Mouse (Mus musculus): ENCODE results near the gene Foxe3. TPM values are rescaled to one million over a fixed set of nuclear protein-coding genes. Genes with fewer than 3 reads are reported as not detected.
A peak's percentile ranks its signal among the peaks of the same experiment; 100 is the strongest.

Foxe3 gene
- total RNA-seq, 1 experiment = not detected

GRCm38 (mm10) chr4:114916056-114916455 lies 9.8 kb downstream of the Foxe3 start:
- Histone ChIP-seq H3K36me3 (ENCODE audit: control insufficient read depth, insufficient read depth, low read length, poor library complexity, severe bottlenecking) (no peaks in the 10 kb centered on the region), H3K27ac (ENCODE audit: insufficient read depth, low read depth, low read length, poor library complexity, severe bottlenecking) (no peak overlapping the region), H3K4me3 (ENCODE audit: insufficient read depth in 1 of 2, low read depth in 1 of 2, low read length in 2 of 2, poor library complexity in 1 of 2, severe bottlenecking in 1 of 2) (no peak overlapping the region), H3K4me1 (ENCODE audit: control insufficient read depth in 2 of 2, insufficient read depth in 2 of 2, low read length in 2 of 2, poor library complexity in 1 of 2) (peaks cover 0 to 2% of the 10 kb centered on the region in 2 experiments; a peak in 1 of 4 replicates), H3K9ac (ENCODE audit: insufficient read depth, low read depth, low read length, poor library complexity, severe bottlenecking) (no peak overlapping the region), H3K9me3 (ENCODE audit: control insufficient read depth, insufficient read depth, low read depth, low read length) (no peaks in the 10 kb centered on the region)
- no peak for DNase-seq (ENCODE audit: low read depth, low spot score)
- in situ Hi-C loops (cut with MboI; ENCODE audit: low sequenced_read_pairs in 2 of 2, unreplicated experiment in 2 of 2) = loop anchor here (10.0 to 25.0 kb wide), 4 partner anchors 251 to 1021 kb away; partner anchors contain the start of genes Dmbx1 (in 1 of the 2) and Trabd2b (in 1 of the 2)
- TF ChIP-seq HCFC1 (IDR thresholded peaks at IDR 0.05; ENCODE audit: borderline replicate concordance, insufficient read depth, low read length) = no peak

GRCm38 (mm10) chr4:114913594-114913962 lies 12.2 kb downstream of the Foxe3 start:
- no peak for DNase-seq (ENCODE audit: low read depth, low spot score)
- Histone ChIP-seq H3K9ac (ENCODE audit: insufficient read depth, low read depth, low read length, poor library complexity, severe bottlenecking) (no peak overlapping the region), H3K36me3 (ENCODE audit: control insufficient read depth, insufficient read depth, low read length, poor library complexity, severe bottlenecking) (no peaks in the 10 kb centered on the region), H3K9me3 (ENCODE audit: control insufficient read depth, insufficient read depth, low read depth, low read length) (no peaks in the 10 kb centered on the region), H3K27ac (ENCODE audit: insufficient read depth, low read depth, low read length, poor library complexity, severe bottlenecking) (no peak overlapping the region), H3K4me1 (ENCODE audit: control insufficient read depth in 2 of 2, insufficient read depth in 2 of 2, low read length in 2 of 2, poor library complexity in 1 of 2) (peaks cover 0 to 2% of the 10 kb centered on the region in 2 experiments; a peak in 1 of 4 replicates), H3K4me3 (ENCODE audit: insufficient read depth in 1 of 2, low read depth in 1 of 2, low read length in 2 of 2, poor library complexity in 1 of 2, severe bottlenecking in 1 of 2) (no peak overlapping the region)
- in situ Hi-C loops (cut with MboI; ENCODE audit: low sequenced_read_pairs in 2 of 2, unreplicated experiment in 2 of 2) = loop anchor here (5.0 to 25.0 kb wide), 5 partner anchors 144 to 1024 kb away; partner anchors contain the start of genes Dmbx1 (in 1 of the 2), Tal1 (in 1 of the 2) and Trabd2b (in 1 of the 2)
- TF ChIP-seq ZC3H11A (IDR thresholded peaks at IDR 0.05; ENCODE audit: borderline replicate concordance, low read depth, low read length) = no peak; the same call in 1 of the 2 replicates
- no peak for TF ChIP-seq HCFC1 (IDR thresholded peaks at IDR 0.05; ENCODE audit: borderline replicate concordance, insufficient read depth, low read length)
- no peak for TF ChIP-seq ZNF384 (IDR thresholded peaks at IDR 0.05; ENCODE audit: low read depth, low read length)
- TF ChIP-seq CHD2 (IDR thresholded peaks at IDR 0.05; ENCODE audit: low read depth, low read length) = no peak

- Histone ChIP-seq H3K36me3 (ENCODE audit: control insufficient read depth, insufficient read depth, low read length, poor library complexity, severe bottlenecking) (no peaks in the 10 kb centered on the region), H3K9me3 (ENCODE audit: control insufficient read depth, insufficient read depth, low read depth, low read length) (no peaks in the 10 kb centered on the region), H3K27ac (ENCODE audit: insufficient read depth, low read depth, low read length, poor library complexity, severe bottlenecking) (no peak overlapping the region), H3K4me1 (ENCODE audit: control insufficient read depth in 2 of 2, insufficient read depth in 2 of 2, low read length in 2 of 2, poor library complexity in 1 of 2) (peaks cover 0 to 2% of the 10 kb centered on the region in 2 experiments; a peak in 1 of 4 replicates), H3K9ac (ENCODE audit: insufficient read depth, low read depth, low read length, poor library complexity, severe bottlenecking) (no peak overlapping the region), H3K4me3 (ENCODE audit: insufficient read depth in 1 of 2, low read depth in 1 of 2, low read length in 2 of 2, poor library complexity in 1 of 2, severe bottlenecking in 1 of 2) (no peak overlapping the region)
- TF ChIP-seq MAFK (IDR thresholded peaks at IDR 0.05; ENCODE audit: insufficient read depth, low read depth, low read length) (no peak), ZNF384 (IDR thresholded peaks at IDR 0.05; ENCODE audit: low read depth, low read length) (no peak), ZC3H11A (IDR thresholded peaks at IDR 0.05; ENCODE audit: borderline replicate concordance, low read depth, low read length) (no peak), HCFC1 (IDR thresholded peaks at IDR 0.05; ENCODE audit: borderline replicate concordance, insufficient read depth, low read length) (no peak), CHD2 (IDR thresholded peaks at IDR 0.05; ENCODE audit: low read depth, low read length) (no peak)
- in situ Hi-C loops (cut with MboI; ENCODE audit: low sequenced_read_pairs in 2 of 2, unreplicated experiment in 2 of 2) = loop anchor here (5.0 to 25.0 kb wide), 5 partner anchors 144 to 1024 kb away; partner anchors contain the start of genes Dmbx1 (in 1 of the 2), Tal1 (in 1 of the 2) and Trabd2b (in 1 of the 2)
- DNase-seq (ENCODE audit: low read depth, low spot score) = no peak
Measured at GRCm38 (mm10) chr4:114912705-114913593, 12.9 kb downstream of the Foxe3 start.

- TF ChIP-seq MAFK (IDR thresholded peaks at IDR 0.05; ENCODE audit: insufficient read depth, low read depth, low read length) (no peak), ZNF384 (IDR thresholded peaks at IDR 0.05; ENCODE audit: low read depth, low read length) (peak; percentile 52; the same call in 1 of the 2 replicates)
- Histone ChIP-seq H3K4me1 (ENCODE audit: control insufficient read depth in 2 of 2, insufficient read depth in 2 of 2, low read length in 2 of 2, poor library complexity in 1 of 2) (peaks cover 0 to 2% of the 10 kb centered on the region in 2 experiments; a peak in 1 of 4 replicates), H3K36me3 (ENCODE audit: control insufficient read depth, insufficient read depth, low read length, poor library complexity, severe bottlenecking) (no peaks in the 10 kb centered on the region), H3K4me3 (ENCODE audit: insufficient read depth in 1 of 2, low read depth in 1 of 2, low read length in 2 of 2, poor library complexity in 1 of 2, severe bottlenecking in 1 of 2) (peak overlapping the region; percentile 66 to 69), H3K9me3 (ENCODE audit: control insufficient read depth, insufficient read depth, low read depth, low read length) (no peaks in the 10 kb centered on the region), H3K27ac (ENCODE audit: insufficient read depth, low read depth, low read length, poor library complexity, severe bottlenecking) (no peak overlapping the region), H3K9ac (ENCODE audit: insufficient read depth, low read depth, low read length, poor library complexity, severe bottlenecking) (no peak overlapping the region)
- DNase-seq (ENCODE audit: low read depth, low spot score) = peak; percentile 82
- in situ Hi-C loops (cut with MboI; ENCODE audit: low sequenced_read_pairs in 2 of 2, unreplicated experiment in 2 of 2) = loop anchor here (5.0 to 25.0 kb wide), 6 partner anchors 147 to 1027 kb away; partner anchors contain the start of genes Dmbx1 (in 2 of the 2), Tal1 (in 2 of the 2) and Trabd2b (in 1 of the 2)
Measured at GRCm38 (mm10) chr4:114909602-114910484, 16.0 kb downstream of the Foxe3 start.
